Mouse (Mus musculus) myocyte (in vitro differentiated cells): ENCODE results near the gene Lilra6. TPM values are rescaled to one million over a fixed set of nuclear protein-coding genes. Genes with fewer than 3 reads are reported as not detected.
"Not testable (repeated sequence)": the region's sequence is repeated elsewhere in the genome, so short reads cannot be mapped to it uniquely, and the experiment has no call there.

Experiments
- H3K27me3 ChIP-seq: one replicate; pipeline ENCODE4 v1.6.1; 2011; ENCODE audit not compliant: control insufficient read depth, insufficient read depth, insufficient read length
- H3K36me3 ChIP-seq: one replicate; pipeline ENCODE4 v1.6.1; 2011; ENCODE audit not compliant: control insufficient read depth, insufficient read depth
- H3K4me2 ChIP-seq: one replicate; pipeline ENCODE4 v1.6.1; 2011; ENCODE audit warnings: low read depth, control low read depth
- H3K4me3 ChIP-seq: one replicate; pipeline ENCODE4 v1.5.1; 2011; ENCODE audit warnings: mild to moderate bottlenecking, control low read depth, moderate library complexity
- H3K79me2 ChIP-seq: one replicate; pipeline ENCODE4 v1.6.1; 2011; ENCODE audit not compliant: control insufficient read depth, insufficient read depth
- H3ac ChIP-seq: one replicate; pipeline ENCODE4 v1.6.1; 2011; ENCODE audit not compliant: control insufficient read depth, insufficient read length
- CEBPB ChIP-seq: IDR thresholded peaks from 2 replicates; pipeline ENCODE4 v1.6.1; 2011; ENCODE audit warnings: mild to moderate bottlenecking, moderate library complexity; ENCODE audit not compliant: poor library complexity, insufficient read depth, severe bottlenecking
- E2F4 ChIP-seq: IDR thresholded peaks from one replicate; pipeline ENCODE4 v1.6.1; 2011; ENCODE audit warnings: mild to moderate bottlenecking, control low read depth, moderate library complexity; ENCODE audit not compliant: insufficient read depth
- MAX ChIP-seq: IDR thresholded peaks from one replicate; pipeline ENCODE4 v1.6.1; 2011; ENCODE audit warnings: low read depth, mild to moderate bottlenecking, control low read depth
- MYOD1 ChIP-seq, 3 experiments: IDR thresholded peaks; one replicate each; pipeline ENCODE4 v1.6.1; 2011; ENCODE audit warnings: control low read depth in 2 of 3, low read depth in 2 of 3, mild to moderate bottlenecking in 2 of 3, moderate library complexity in 1 of 3; ENCODE audit not compliant: insufficient read length in 2 of 3, control insufficient read depth in 1 of 3
- MYOG ChIP-seq, 3 experiments: IDR thresholded peaks; one replicate each; pipeline ENCODE4 v1.6.1; 2011; ENCODE audit warnings: control low read depth in 2 of 3, low read depth in 2 of 3, mild to moderate bottlenecking in 2 of 3; ENCODE audit not compliant: insufficient read length in 2 of 3, control insufficient read depth in 1 of 3, insufficient read depth in 1 of 3
- POLR2A ChIP-seq: IDR thresholded peaks from one replicate; pipeline ENCODE4 v1.6.1; 2011; ENCODE audit warnings: low read depth, mild to moderate bottlenecking, control low read depth, moderate library complexity; ENCODE audit not compliant: insufficient read length
- POLR2AphosphoS2 ChIP-seq: IDR thresholded peaks from one replicate; pipeline ENCODE4 v1.6.1; 2011; ENCODE audit warnings: low read depth, control low read depth; ENCODE audit not compliant: insufficient read length
- REST ChIP-seq: IDR thresholded peaks from one replicate; pipeline ENCODE4 v1.6.1; 2011; ENCODE audit warnings: mild to moderate bottlenecking, control low read depth, moderate library complexity; ENCODE audit not compliant: insufficient read depth, insufficient read length
- SRF ChIP-seq: IDR thresholded peaks from one replicate; pipeline ENCODE4 v1.6.1; 2011; ENCODE audit warnings: low read depth; ENCODE audit not compliant: control insufficient read depth, insufficient read length
- TCF12 ChIP-seq: IDR thresholded peaks from one replicate; pipeline ENCODE4 v1.6.1; 2011; ENCODE audit warnings: mild to moderate bottlenecking, control low read depth; ENCODE audit not compliant: poor library complexity, insufficient read depth, severe bottlenecking
- TCF3 ChIP-seq: IDR thresholded peaks from one replicate; pipeline ENCODE4 v1.6.1; 2011; ENCODE audit warnings: low read depth, control low read depth; ENCODE audit not compliant: insufficient read length
- USF1 ChIP-seq: IDR thresholded peaks from one replicate; pipeline ENCODE4 v1.6.1; 2011; ENCODE audit warnings: low read depth, mild to moderate bottlenecking, control low read depth, moderate library complexity
- polyA plus RNA-seq: library from polyadenylated mRNA; unstranded; fragments of >200 nt; fragmentation: generic; extraction: Trizol; gene quantifications from one replicate; pipeline ENCODE4 v1.2.1, GENCODE M21; 2012; ENCODE audit warnings: missing spikeins

Lilra6 gene
- polyA plus RNA-seq: not detected

DNA sequence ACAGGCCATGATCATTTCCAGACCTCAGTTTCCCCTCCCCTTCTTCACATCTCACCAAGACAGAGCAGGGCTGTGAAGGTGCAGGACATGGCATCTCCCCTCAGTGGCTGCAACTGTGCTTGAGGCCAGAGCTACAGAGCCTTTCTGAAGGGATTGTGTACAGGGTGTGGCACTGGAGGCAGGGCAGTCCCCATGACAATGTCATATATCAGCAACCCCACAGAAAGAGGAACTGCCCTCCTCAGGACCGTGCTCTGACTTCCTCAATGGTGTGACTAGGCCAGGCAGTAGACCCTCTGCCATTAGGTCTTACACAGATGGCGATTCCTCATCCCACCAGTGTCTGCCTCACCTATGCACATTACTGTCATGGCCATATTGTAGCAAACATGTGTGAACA is at the start of gene Lilra6:
Gene Lilra6, minus strand, starts transcription at position 117 of the 400 bp plus-strand sequence.
- H3K4me3 ChIP-seq, H3K27me3 ChIP-seq, H3K36me3 ChIP-seq, H3K79me2 ChIP-seq, H3ac ChIP-seq, H3K4me2 ChIP-seq: not testable (repeated sequence)

DNA sequence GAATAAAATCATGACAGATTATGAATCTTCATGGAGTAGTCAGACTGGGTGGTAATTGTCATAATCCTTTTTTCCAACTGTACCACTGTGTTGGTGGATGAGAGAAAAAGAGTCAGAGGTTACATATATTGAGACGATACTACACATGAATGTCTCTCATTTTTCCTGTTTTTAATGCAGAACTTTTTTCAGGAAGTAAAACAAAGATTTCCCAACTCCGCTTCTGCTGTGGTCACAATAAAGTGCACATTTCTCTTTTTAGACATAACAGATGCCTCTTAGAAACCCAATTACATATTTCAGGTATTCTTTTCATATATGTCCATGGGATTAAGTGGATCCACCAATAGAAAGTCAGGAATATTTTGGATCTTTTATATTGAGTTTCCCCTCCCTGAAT is 46.7 kb upstream of the Lilra6 start:
- Histone ChIP-seq H3K27me3 (no peaks in the 10 kb centered on the region), H3K4me3 (no peak overlapping the region), H3K36me3 (no peaks in the 10 kb centered on the region), H3ac (no peak overlapping the region), H3K79me2 (no peaks in the 10 kb centered on the region), H3K4me2 (no peak overlapping the region)
- no peak for TF ChIP-seq MAX
- no peak for TF ChIP-seq MYOD1 (IDR thresholded peaks at IDR 0.05; ENCODE audit: control insufficient read depth in 1 of 3, insufficient read length in 2 of 3, low read depth in 2 of 3)
- no peak for TF ChIP-seq TCF12
- TF ChIP-seq USF1: no peak
- TF ChIP-seq POLR2A: no peak
- TF ChIP-seq POLR2AphosphoS2: no peak
- no peak for TF ChIP-seq MYOG (IDR thresholded peaks at IDR 0.05; ENCODE audit: control insufficient read depth in 1 of 3, insufficient read depth in 1 of 3, insufficient read length in 2 of 3, low read depth in 2 of 3)
- no peak for TF ChIP-seq CEBPB

DNA sequence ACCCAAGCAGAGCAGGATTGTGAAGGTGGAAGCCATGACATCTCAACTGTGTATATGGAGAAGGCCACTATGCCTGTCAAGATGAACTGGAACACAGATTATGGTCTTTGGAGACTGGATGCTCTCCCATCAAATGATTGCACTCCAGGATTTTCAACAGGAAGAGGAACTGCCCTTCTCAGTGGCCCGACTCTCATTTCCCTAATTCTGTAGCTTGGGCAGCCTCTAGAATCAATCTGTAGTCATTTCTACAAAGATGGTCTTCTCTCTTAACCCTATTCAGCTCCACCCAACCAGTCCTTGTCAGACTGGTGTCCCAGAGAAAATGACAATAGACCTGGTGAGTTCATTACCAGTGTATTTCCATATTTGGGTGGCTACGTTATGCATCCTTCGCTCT is 42.1 kb upstream of the Lilra6 start:
- Histone ChIP-seq H3K36me3 (no peaks in the 10 kb centered on the region), H3K4me2 (no peak overlapping the region), H3ac (no peak overlapping the region), H3K27me3 (no peaks in the 10 kb centered on the region), H3K4me3 (no peak overlapping the region), H3K79me2 (no peaks in the 10 kb centered on the region)
- no peak for TF ChIP-seq TCF12
- TF ChIP-seq MYOG (IDR thresholded peaks at IDR 0.05; ENCODE audit: control insufficient read depth in 1 of 3, insufficient read depth in 1 of 3, insufficient read length in 2 of 3, low read depth in 2 of 3): no peak
- TF ChIP-seq SRF: no peak
- TF ChIP-seq E2F4: no peak
- no peak for TF ChIP-seq MYOD1 (IDR thresholded peaks at IDR 0.05; ENCODE audit: control insufficient read depth in 1 of 3, insufficient read length in 2 of 3, low read depth in 2 of 3)

GRCm38 (mm10) chr7:3949159-3949558 is 33.9 kb upstream of the Lilra6 start:
- no peak overlapping the region for H3K4me2 ChIP-seq
- H3ac ChIP-seq: no peak overlapping the region
- TF ChIP-seq MYOG (IDR thresholded peaks at IDR 0.05; ENCODE audit: control insufficient read depth in 1 of 3, insufficient read depth in 1 of 3, insufficient read length in 2 of 3, low read depth in 2 of 3): no peak
- TF ChIP-seq MAX: no peak
- no peak for TF ChIP-seq TCF3
- TF ChIP-seq CEBPB: no peak
- no peak for TF ChIP-seq POLR2AphosphoS2
- TF ChIP-seq TCF12: no peak
- no peak for TF ChIP-seq E2F4
- no peak for TF ChIP-seq MYOD1 (IDR thresholded peaks at IDR 0.05; ENCODE audit: control insufficient read depth in 1 of 3, insufficient read length in 2 of 3, low read depth in 2 of 3)
- no peak for TF ChIP-seq SRF
- no peak for TF ChIP-seq REST
- no peak for TF ChIP-seq USF1
- no peak for TF ChIP-seq POLR2A
- H3K4me3 ChIP-seq: no peak overlapping the region
- no peaks in the 10 kb centered on the region for H3K27me3 ChIP-seq
- H3K79me2 ChIP-seq: no peaks in the 10 kb centered on the region
- H3K36me3 ChIP-seq: no peaks in the 10 kb centered on the region

DNA sequence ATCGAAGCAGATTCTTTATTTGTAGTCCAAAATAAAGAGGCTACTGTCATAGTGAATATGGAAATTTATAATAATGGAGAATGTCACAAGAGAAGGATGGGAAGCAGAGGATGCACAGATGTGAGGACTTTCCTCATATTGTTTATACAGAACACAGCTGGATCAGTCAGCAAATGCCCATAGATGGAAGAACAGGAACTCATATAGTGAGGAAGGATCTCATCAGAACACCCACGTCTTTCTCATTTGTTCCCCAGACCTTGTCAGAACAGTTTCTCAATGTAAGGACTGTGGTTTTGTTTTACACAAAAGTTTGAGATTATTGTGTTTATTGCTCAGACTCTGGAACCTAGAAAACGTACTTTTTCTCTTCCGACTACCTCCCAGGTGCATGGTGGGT is 32.9 kb upstream of the Lilra6 start:
- H3K4me2 ChIP-seq: no peak overlapping the region
- TF ChIP-seq TCF3 (no peak), REST (no peak), MYOD1 (IDR thresholded peaks at IDR 0.05; ENCODE audit: control insufficient read depth in 1 of 3, insufficient read length in 2 of 3, low read depth in 2 of 3) (no peak), POLR2AphosphoS2 (no peak)
- no peak overlapping the region for H3ac ChIP-seq
- no peaks in the 10 kb centered on the region for H3K27me3 ChIP-seq
- H3K36me3 ChIP-seq: no peaks in the 10 kb centered on the region
- H3K4me3 ChIP-seq: no peak overlapping the region
- no peaks in the 10 kb centered on the region for H3K79me2 ChIP-seq

- no peaks in the 10 kb centered on the region for H3K27me3 ChIP-seq
- no peak overlapping the region for H3K4me3 ChIP-seq
- TF ChIP-seq SRF: no peak
- TF ChIP-seq POLR2A: no peak
- no peak for TF ChIP-seq REST
- no peak for TF ChIP-seq TCF3
- no peak for TF ChIP-seq MAX
- no peak for TF ChIP-seq USF1
- no peak for TF ChIP-seq TCF12
- no peak for TF ChIP-seq POLR2AphosphoS2
- no peak for TF ChIP-seq MYOD1 (IDR thresholded peaks at IDR 0.05; ENCODE audit: control insufficient read depth in 1 of 3, insufficient read length in 2 of 3, low read depth in 2 of 3)
- no peak for TF ChIP-seq MYOG (IDR thresholded peaks at IDR 0.05; ENCODE audit: control insufficient read depth in 1 of 3, insufficient read depth in 1 of 3, insufficient read length in 2 of 3, low read depth in 2 of 3)
- TF ChIP-seq E2F4: no peak
- TF ChIP-seq CEBPB: no peak
These were observed 30.8 kb upstream of the Lilra6 start for GRCm38 (mm10) chr7:3946117-3946516.

More at GRCm38 (mm10) chr7:3946117-3946516, 30.8 kb upstream of the Lilra6 start:
- H3K4me2 ChIP-seq: no peak overlapping the region
- no peaks in the 10 kb centered on the region for H3K36me3 ChIP-seq
- H3ac ChIP-seq: no peak overlapping the region
- H3K79me2 ChIP-seq: no peaks in the 10 kb centered on the region
